Mouse (Mus musculus): ENCODE results near the gene Myl4. TPM values are rescaled to one million over a fixed set of nuclear protein-coding genes. Genes with fewer than 3 reads are reported as not detected.
"Not testable (repeated sequence)": the region's sequence is repeated elsewhere in the genome, so short reads cannot be mapped to it uniquely, and the experiment has no call there.

Gene Myl4
- polyA plus RNA-seq, 1 experiment from 2014 or later: 80.4 TPM

DNA sequence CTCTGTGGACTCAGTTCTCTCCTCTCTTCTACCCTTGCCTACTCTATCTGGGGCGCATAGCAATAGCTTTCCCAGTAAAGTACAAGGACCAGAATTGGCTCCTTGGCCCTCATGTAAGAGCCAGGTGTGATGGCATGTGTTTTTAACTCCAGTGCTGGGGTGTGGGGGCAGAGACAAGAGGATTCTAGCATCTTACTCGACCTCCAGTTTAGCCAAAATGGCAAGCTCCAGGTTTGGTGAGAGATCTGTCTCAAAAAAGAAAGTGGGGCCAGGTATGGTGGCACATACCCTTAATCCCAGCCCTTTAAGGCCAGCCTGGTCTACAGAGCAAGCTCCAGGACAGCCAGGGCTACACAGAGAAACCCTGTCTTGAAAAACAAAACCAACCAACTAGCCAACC, 16.3 kb downstream of the Myl4 start:
- ATAC-seq (no peak), DNase-seq (ENCODE audit: low spot score) (no peak)
- Histone ChIP-seq H3K9ac (replicated peaks; ENCODE audit: low read depth) (no peak overlapping the region), H3K36me3 (ENCODE audit: insufficient read depth, low read length) (no peaks in the 10 kb centered on the region), H3K27ac (ENCODE audit: low read length) (no peak overlapping the region), H3K4me3 (ENCODE audit: low read depth, low read length) (no peak overlapping the region), H3K27me3 (replicated peaks; ENCODE audit: insufficient read depth, low read length) (no peaks in the 10 kb centered on the region), H3K4me2 (replicated peaks; ENCODE audit: low read depth, low read length) (no peak overlapping the region), H3K4me1 (ENCODE audit: insufficient read depth, low read depth, low read length) (0 out of 2 replicates have a peak, but pooled peaks cover 4% of the 10 kb centered on the region), H3K9me3 (ENCODE audit: low read length) (no peaks in the 10 kb centered on the region)
- TF ChIP-seq CTCF (IDR thresholded peaks at IDR 0.05) (no peak), EP300 (IDR thresholded peaks at IDR 0.05) (no peak)
- WGBS: 79% methylated on average over 2 of the region's 2 CpGs

GRCm38 (mm10) chr11:104567736-104568135, 17.3 kb downstream of the Myl4 start:
- DNase-seq (ENCODE audit: low spot score): no peak
- Histone ChIP-seq H3K4me3 (ENCODE audit: low read depth, low read length) (no peak overlapping the region), H3K4me2 (replicated peaks; ENCODE audit: low read depth, low read length) (no peak overlapping the region; the same call in 1 of the 2 replicates), H3K27me3 (replicated peaks; ENCODE audit: insufficient read depth, low read length) (no peaks in the 10 kb centered on the region), H3K36me3 (ENCODE audit: insufficient read depth, low read length) (no peaks in the 10 kb centered on the region), H3K27ac (ENCODE audit: low read length) (no peak overlapping the region), H3K9me3 (ENCODE audit: low read length) (no peaks in the 10 kb centered on the region), H3K9ac (replicated peaks; ENCODE audit: low read depth) (no peak overlapping the region), H3K4me1 (ENCODE audit: insufficient read depth, low read depth, low read length) (0 out of 2 replicates have a peak, but pooled peaks cover 4% of the 10 kb centered on the region)
- no peak for ATAC-seq
- no peak for TF ChIP-seq CTCF (IDR thresholded peaks at IDR 0.05)
- TF ChIP-seq EP300 (IDR thresholded peaks at IDR 0.05): no peak
- WGBS: 67% methylated on average over 9 of the region's 9 CpGs

- TF ChIP-seq EP300 (IDR thresholded peaks at IDR 0.05) (peak; percentile 41; the same call in 1 of the 2 replicates), CTCF (IDR thresholded peaks at IDR 0.05) (no peak)
These were observed 17.9 kb downstream of the Myl4 start for GRCm38 (mm10) chr11:104568326-104568725.

GRCm38 (mm10) chr11:104570515-104570914, 20.1 kb downstream of the Myl4 start:
- not testable (repeated sequence) for H3K9me3 ChIP-seq (ENCODE audit: low read length); H3K27me3 ChIP-seq (replicated peaks; ENCODE audit: insufficient read depth, low read length); H3K4me2 ChIP-seq (replicated peaks; ENCODE audit: low read depth, low read length); H3K36me3 ChIP-seq (ENCODE audit: insufficient read depth, low read length); DNase-seq (ENCODE audit: low spot score); H3K27ac ChIP-seq (ENCODE audit: low read length); H3K4me1 ChIP-seq (ENCODE audit: insufficient read depth, low read depth, low read length); H3K4me3 ChIP-seq (ENCODE audit: low read depth, low read length); ATAC-seq; H3K9ac ChIP-seq (replicated peaks; ENCODE audit: low read depth)
- WGBS: 66% methylated on average over 8 of the region's 8 CpGs

More at GRCm38 (mm10) chr11:104568326-104568725, 17.9 kb downstream of the Myl4 start:
- peak; percentile 57 for DNase-seq (ENCODE audit: low spot score)
- Histone ChIP-seq H3K36me3 (ENCODE audit: insufficient read depth, low read length) (no peaks in the 10 kb centered on the region), H3K9me3 (ENCODE audit: low read length) (no peaks in the 10 kb centered on the region), H3K4me1 (ENCODE audit: insufficient read depth, low read depth, low read length) (0 out of 2 replicates have a peak, but pooled peaks cover 4% of the 10 kb centered on the region), H3K4me3 (ENCODE audit: low read depth, low read length) (no peak overlapping the region), H3K4me2 (replicated peaks; ENCODE audit: low read depth, low read length) (no peak overlapping the region; the same call in 1 of the 2 replicates), H3K27me3 (replicated peaks; ENCODE audit: insufficient read depth, low read length) (no peaks in the 10 kb centered on the region), H3K27ac (ENCODE audit: low read length) (no peak overlapping the region), H3K9ac (replicated peaks; ENCODE audit: low read depth) (no peak overlapping the region)
- WGBS: 60% methylated on average over 4 of the region's 4 CpGs
- ATAC-seq: peak; percentile 76

DNA sequence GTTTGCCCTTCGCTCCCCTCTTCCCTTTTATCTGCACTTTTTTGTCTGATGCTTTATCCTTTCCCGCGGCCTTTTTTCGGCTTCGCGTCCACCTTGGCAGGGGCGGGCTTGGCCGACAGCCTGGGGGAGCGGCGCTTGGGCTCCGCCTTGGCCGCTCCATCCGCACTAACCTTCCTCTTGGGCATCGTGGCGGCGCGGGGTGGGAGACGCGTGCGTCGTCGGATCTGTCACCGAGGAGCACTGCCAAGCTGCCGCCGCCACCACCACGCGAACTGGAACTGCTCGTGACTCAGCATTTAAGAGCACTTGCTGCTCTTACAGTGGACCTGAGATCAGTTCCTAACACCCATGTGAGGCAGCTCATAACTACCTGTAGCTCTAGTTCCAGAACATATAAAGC, 20.9 kb downstream of the Myl4 start:
- DNase-seq (ENCODE audit: low spot score): peak; percentile 52
- WGBS: 1% methylated on average over 28 of the region's 28 CpGs

DNA sequence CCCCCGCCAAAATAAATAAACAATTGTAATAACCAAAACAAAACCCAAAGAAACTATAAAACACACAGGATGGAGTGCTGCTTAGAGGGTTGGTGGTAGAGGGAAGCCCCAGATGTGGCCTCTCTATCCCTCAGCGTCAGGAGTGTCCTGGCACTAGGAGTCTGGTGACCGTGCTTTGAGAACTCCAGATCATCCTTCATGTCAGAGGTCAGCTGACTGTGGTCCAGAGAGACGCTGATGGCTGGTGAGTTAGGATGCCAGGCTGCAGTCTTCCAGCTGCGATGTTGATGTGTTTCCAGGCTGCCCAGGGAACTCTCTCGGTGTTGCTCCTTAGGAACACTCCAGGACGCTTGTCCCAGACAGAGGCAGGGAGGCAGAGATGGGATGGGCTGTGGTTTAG, 21.6 kb downstream of the Myl4 start:
- Histone ChIP-seq H3K9me3 (ENCODE audit: low read length) (no peaks in the 10 kb centered on the region), H3K4me1 (ENCODE audit: insufficient read depth, low read depth, low read length) (0 out of 2 replicates have a peak, but pooled peaks cover 4% of the 10 kb centered on the region), H3K27me3 (replicated peaks; ENCODE audit: insufficient read depth, low read length) (no peaks in the 10 kb centered on the region), H3K36me3 (ENCODE audit: insufficient read depth, low read length) (no peaks in the 10 kb centered on the region), H3K9ac (replicated peaks; ENCODE audit: low read depth) (no peak overlapping the region), H3K4me3 (ENCODE audit: low read depth, low read length) (no peak overlapping the region), H3K4me2 (replicated peaks; ENCODE audit: low read depth, low read length) (no peak overlapping the region), H3K27ac (ENCODE audit: low read length) (no peak overlapping the region)
- WGBS: 45% methylated on average over 7 of the region's 7 CpGs
- ATAC-seq: no peak
- TF ChIP-seq CTCF (IDR thresholded peaks at IDR 0.05) (no peak), EP300 (IDR thresholded peaks at IDR 0.05) (no peak)
- no peak for DNase-seq (ENCODE audit: low spot score)

More for the DNA sequence above, 20.9 kb downstream of the Myl4 start:
- not testable (repeated sequence) for H3K27ac ChIP-seq (ENCODE audit: low read length); H3K36me3 ChIP-seq (ENCODE audit: insufficient read depth, low read length); H3K9me3 ChIP-seq (ENCODE audit: low read length); H3K27me3 ChIP-seq (replicated peaks; ENCODE audit: insufficient read depth, low read length); H3K4me1 ChIP-seq (ENCODE audit: insufficient read depth, low read depth, low read length); H3K9ac ChIP-seq (replicated peaks; ENCODE audit: low read depth)
- peak overlapping the region; percentile 51 for H3K4me2 ChIP-seq (replicated peaks; ENCODE audit: low read depth, low read length)
- ATAC-seq: peak; percentile 56
- peak overlapping the region; percentile 28 for H3K4me3 ChIP-seq (ENCODE audit: low read depth, low read length)

DNA sequence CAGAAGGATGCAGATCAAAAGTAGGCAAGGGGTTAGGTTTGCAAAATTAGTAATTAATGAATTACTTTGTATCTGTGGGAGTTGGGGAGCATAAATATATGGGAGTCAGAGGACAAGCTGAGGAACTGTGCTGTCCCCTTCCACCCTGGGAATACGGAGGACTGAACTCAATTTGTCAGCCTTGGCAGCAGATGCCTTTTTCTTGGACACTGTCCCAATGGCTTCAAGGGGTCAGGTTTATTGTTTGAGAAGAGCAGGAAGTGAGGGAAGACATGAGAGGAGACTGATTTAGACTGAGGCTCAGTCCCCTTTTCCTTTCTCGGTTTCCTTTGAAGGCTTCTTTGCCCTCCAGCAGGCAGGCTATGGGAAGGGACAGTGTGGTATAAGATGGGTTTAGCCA, 22.1 kb downstream of the Myl4 start:
- Histone ChIP-seq H3K4me3 (ENCODE audit: low read depth, low read length) (no peak overlapping the region), H3K4me2 (replicated peaks; ENCODE audit: low read depth, low read length) (no peak overlapping the region), H3K4me1 (ENCODE audit: insufficient read depth, low read depth, low read length) (0 out of 2 replicates have a peak, but pooled peaks cover 2% of the 10 kb centered on the region), H3K9ac (replicated peaks; ENCODE audit: low read depth) (no peak overlapping the region), H3K27ac (ENCODE audit: low read length) (no peak overlapping the region), H3K27me3 (replicated peaks; ENCODE audit: insufficient read depth, low read length) (no peaks in the 10 kb centered on the region), H3K9me3 (ENCODE audit: low read length) (no peaks in the 10 kb centered on the region), H3K36me3 (ENCODE audit: insufficient read depth, low read length) (no peaks in the 10 kb centered on the region)
- no peak for TF ChIP-seq CTCF (IDR thresholded peaks at IDR 0.05)
- no peak for TF ChIP-seq EP300 (IDR thresholded peaks at IDR 0.05)
- 24% methylated on average over 2 of the region's 2 CpGs for WGBS
- DNase-seq (ENCODE audit: low spot score) (no peak), ATAC-seq (no peak)
